Mouse (Mus musculus) layer of hippocampus, adult 11-12 months (tissue): ENCODE results near the gene Rad9a.

ENCODE experiments used
- DNase-seq: peaks from one replicate; pipeline ENCODE4 v3.0.0; 2022; ENCODE audit warnings: low spot score

The Rad9a gene

DNA sequence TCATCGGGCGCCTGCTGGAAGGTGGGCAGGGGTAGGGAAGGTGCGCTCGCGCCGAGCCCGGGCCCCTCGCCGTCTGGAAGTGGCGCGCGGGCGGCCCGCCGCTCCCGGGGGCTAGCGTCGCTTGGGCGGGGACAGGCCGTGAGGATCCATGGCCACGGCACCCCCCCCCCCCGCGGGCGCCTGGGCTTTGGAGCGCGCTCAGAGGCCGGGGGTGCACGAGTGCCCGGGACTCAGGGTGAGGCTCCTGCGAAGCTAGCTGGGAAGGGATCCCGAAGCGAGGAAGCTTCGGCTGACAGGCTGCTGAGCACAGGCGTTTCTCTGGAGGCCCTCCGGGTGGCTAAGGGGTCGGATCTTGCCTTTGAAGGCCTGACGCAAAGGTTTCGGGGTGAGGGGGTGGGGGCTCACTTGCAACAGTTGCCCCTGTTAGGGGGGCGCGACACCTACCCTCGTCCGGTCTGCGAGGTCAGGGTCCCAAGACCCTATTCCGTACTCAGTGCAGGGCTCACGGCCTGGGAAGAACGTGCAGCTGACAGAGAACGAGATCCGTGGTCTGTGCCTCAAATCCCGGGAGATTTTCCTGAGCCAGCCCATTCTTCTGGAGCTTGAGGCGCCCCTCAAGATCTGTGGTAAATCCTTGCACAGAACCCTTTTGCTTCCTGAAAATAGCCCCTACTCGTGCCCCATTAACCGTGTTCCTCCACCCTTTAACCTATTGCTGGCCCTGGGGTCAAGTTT is 9.0 kb downstream of the Rad9a start:
- DNase-seq = no peak

DNA sequence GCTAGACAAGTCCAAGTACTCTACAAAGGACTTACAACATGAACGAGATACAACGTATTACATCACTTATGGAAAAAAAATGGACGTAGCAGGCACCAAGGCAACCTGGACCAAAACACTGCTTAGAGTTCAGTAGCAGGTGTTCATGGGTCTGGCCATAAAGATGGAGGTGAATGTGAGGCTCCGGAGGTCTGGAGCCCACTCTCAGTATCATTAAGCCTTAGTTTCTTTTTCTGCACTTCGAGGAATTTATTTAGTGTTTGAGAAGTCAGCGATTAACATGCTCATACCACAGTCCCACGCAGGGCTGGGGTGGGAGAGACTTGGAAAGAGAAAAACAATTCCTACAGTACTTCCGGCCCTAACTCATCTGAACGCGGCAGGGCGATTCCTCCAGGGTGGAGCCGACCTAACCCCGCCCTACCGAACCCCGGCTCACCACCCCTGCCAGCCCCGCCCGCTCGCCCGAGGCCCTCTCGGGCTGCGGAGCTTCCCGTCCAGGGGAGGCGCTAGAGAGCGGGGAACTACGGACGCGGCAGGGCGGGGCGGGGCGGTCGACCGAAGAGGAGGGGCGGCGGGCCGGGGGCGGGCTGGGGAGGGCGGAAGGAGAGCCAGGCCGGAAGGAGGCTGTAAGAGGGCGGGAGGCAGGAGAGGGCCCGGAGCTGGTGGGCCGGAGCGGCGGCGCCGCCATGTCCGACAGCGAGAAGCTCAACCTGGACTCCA is 9.8 kb downstream of the Rad9a start, which contains the start of gene Ppp1ca:
Gene Ppp1ca, plus strand, starts transcription at position 538 of the 723 bp plus-strand sequence.
- DNase-seq = peak; percentile 91

- no peak for DNase-seq
Measured at GRCm38 (mm10) chr19:4190831-4191334, 10.6 kb downstream of the Rad9a start, which contains the start of gene Tbc1d10c. Gene Tbc1d10c, minus strand, starts transcription at chr19:4191284.

DNA sequence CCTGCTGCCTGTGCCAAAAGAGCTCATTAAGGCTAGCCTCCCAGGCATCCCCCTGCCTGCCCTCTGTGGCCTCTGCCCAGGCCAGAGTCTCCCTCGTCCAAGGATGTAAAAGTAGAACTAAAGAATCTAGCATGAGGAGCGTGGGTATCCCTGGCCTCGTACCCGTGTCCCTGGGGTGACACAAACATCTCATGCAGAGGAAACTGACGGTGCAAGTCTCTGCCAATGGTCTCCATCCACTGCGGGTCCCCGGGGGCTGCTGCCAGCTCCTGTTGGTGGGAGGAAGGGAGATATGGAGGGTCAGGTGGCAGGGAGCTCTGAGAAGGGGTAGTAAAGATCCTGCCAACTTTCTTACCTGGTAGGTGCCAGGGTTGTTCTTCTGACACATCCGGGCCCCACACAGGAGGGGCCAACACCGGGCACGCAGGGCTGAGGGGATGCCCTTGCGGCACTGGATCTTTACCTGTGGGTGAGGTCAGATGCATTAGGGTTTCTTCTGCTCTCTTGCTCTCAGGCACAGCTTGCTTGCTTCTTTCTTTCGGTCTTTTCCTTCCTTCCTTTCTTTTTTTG is 12.3 kb downstream of the Rad9a start:
- no peak for DNase-seq

- no peak for DNase-seq
Measured at GRCm38 (mm10) chr19:4187303-4187702, 14.2 kb downstream of the Rad9a start.

GRCm38 (mm10) chr19:4184976-4185975 is 16.2 kb downstream of the Rad9a start:
- no peak for DNase-seq

- DNase-seq = no peak
Measured at GRCm38 (mm10) chr19:4183689-4184088, 17.8 kb downstream of the Rad9a start.

DNA sequence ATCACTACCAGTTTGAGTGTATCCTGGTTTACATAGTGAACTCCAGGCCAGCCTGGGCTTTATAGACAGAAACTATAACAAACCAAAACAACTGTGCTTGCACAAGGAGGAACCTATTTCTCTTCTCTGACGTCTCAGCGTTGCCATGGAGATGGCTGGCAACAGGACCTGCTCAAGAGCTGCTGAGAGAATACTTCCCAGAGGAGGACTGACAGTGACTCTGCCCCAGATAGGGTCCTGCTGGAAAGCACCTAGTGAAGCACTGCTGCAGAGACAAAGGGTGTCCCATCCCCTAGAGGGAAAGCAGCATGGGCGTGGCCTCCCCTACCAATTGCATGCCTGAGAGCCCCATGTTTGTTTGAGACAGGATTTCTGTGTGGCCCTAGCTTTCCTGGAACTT is 19.6 kb downstream of the Rad9a start:
- DNase-seq = peak; percentile 79

DNA sequence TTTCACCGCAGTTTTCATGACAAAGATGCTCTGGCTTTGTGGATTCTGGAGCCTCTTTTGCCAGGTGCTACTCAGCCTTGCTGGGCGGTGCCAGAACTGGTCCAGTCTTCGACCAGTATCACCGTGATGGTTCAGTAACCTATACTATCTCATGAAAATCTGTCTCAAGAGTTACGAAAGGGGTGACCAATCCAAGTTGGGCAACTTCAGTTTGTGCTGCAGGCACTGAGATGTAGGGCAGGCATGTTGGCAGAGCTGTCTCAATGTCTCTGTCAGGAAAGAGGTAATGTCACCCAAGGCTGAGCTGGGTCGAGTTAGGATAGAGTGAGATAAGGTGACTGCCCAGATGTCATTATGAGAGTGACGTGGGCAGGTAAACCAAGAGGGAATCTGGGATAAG is 21.1 kb downstream of the Rad9a start:
- DNase-seq = no peak

GRCm38 (mm10) chr19:4175368-4175947 is 26.0 kb downstream of the Rad9a start, which contains the start of gene Carns1:
Gene Carns1, minus strand, starts transcription at chr19:4175479.
- peak; percentile 67 for DNase-seq

DNA sequence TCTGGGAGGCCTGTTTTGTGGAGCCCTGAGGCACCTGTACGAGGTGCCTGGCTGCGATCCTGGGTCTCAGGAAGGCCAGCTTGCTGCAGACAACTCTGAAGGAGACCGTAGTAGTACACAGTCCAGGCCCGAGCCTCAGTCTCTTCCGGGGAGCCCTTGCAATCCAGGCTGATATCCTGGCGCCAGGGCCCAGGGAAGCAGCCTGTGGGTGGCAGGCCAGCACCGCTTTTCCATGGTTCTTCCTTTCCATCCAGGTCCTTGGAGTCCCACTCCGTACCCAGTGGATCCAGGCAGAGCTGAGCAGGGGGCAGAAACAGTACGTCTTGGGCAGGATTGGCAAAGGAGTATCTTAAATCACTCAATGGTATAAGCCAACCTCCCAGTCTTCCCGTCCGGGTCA is 28.5 kb downstream of the Rad9a start:
- DNase-seq = no peak

- DNase-seq = no peak
Measured at GRCm38 (mm10) chr19:4171393-4172290, 29.8 kb downstream of the Rad9a start.

- no peak for DNase-seq
Measured at GRCm38 (mm10) chr19:4170723-4171392, 30.6 kb downstream of the Rad9a start.

DNA sequence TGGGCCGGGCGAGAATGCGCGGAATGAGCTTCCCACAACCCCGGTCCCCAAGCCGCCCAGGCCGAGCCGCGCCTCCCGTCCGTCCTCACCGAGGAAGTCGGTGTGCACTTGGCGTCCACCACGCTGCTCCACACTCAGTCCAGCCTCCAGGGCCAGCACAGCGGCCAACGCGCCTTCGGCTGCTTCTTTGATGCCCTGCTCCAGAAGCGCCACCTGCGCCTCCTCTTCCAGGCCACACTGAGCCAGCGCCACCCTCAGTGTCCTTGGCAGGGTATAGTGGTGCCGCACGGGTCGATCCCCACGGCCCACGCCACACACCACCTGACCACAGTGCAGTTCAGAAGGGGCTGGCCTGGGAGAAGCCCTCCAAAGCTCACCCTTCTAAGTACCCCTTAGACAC is 31.7 kb downstream of the Rad9a start:
- DNase-seq = no peak

DNA sequence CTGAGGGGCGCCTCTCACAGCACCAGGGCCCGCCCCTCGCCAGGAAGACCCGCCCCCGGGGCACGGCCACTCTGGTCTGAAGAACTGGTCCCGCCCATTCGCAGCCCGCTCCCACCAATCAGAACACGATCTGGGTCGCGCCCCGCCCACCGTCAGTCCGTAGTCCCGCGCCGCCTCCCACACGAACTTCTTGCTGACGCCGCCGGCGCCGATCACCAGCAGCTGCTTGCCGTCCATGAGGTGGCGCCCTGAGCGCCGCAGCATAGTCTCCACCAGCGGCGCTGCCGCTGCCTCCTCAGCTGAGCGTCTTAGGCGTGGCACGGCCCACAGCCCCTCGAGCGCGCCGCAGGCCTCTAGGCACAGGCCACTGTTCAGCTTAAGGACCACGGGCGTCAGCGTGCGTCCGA is 32.1 kb downstream of the Rad9a start:
- DNase-seq = peak; percentile 99

GRCm38 (mm10) chr19:4166678-4167476 is 34.6 kb downstream of the Rad9a start:
- no peak for DNase-seq

DNA sequence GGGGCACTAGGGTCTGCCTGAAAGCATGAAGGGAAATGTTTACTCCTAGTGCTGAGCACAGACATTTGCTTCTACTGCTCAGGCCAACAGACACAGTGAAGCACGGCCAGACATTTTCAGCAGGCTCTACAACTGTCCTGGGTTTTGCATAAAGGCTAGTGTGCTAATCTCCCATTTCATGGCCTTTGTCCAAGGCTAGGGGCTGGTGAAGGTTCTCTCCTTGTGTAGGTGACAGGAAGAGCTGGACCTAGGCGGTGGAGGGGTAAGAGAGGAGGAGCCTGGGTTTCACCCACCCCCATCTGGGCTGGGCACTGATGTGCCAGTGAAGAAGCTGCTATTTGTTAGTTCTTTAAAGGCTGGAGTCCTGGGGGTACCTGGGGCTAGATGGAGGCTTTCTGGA is 36.7 kb downstream of the Rad9a start:
- DNase-seq = no peak

DNA sequence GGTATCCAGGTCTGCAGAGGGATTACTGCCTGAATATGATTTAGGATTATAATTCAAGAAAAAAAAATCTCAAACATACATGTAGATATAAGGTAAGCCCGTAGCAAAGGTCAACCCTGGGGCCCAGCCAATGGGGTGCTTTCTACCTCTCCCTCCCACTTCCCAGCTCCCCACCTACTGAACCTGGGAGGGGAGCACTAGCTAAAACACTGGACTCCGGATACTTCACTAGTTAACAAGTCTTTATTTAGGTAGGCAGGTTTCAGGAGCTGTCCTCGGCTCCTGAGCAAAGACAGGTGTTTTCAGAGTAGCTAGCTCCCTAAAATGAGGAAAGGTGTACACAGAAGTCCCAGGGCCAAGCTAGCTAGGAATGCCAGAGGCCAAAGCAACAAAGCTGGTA is 37.4 kb downstream of the Rad9a start:
- DNase-seq = no peak

GRCm38 (mm10) chr19:4163543-4163887 is 37.9 kb downstream of the Rad9a start:
- DNase-seq = no peak
